Mouse (Mus musculus): Measurements from ENCODE around the gene Fam98b.

The Fam98b gene

GRCm38 (mm10) chr2:117303391-117304350 is 54.1 kb downstream of the Fam98b start:
- no peak for DNase-seq (ENCODE audit: low spot score)

- DNase-seq (ENCODE audit: low spot score) = no peak
Observed at GRCm38 (mm10) chr2:117304941-117305340, 55.4 kb downstream of the Fam98b start.

- DNase-seq (ENCODE audit: low spot score) = no peak
Observed at GRCm38 (mm10) chr2:117307959-117308358, 58.4 kb downstream of the Fam98b start.

GRCm38 (mm10) chr2:117309046-117309445 is 59.5 kb downstream of the Fam98b start:
- no peak for DNase-seq (ENCODE audit: low spot score)

GRCm38 (mm10) chr2:117311349-117311748 is 61.8 kb downstream of the Fam98b start:
- no peak for DNase-seq (ENCODE audit: low spot score)

- no peak for DNase-seq (ENCODE audit: low spot score)
Observed at GRCm38 (mm10) chr2:117312030-117312429, 62.5 kb downstream of the Fam98b start.

GRCm38 (mm10) chr2:117312441-117312895 is 62.9 kb downstream of the Fam98b start:
- peak; percentile 52 for DNase-seq (ENCODE audit: low spot score)

GRCm38 (mm10) chr2:117313586-117314235 is 64.2 kb downstream of the Fam98b start:
- no peak for DNase-seq (ENCODE audit: low spot score)

- no peak for DNase-seq (ENCODE audit: low spot score)
Observed at GRCm38 (mm10) chr2:117318991-117319390, 69.5 kb downstream of the Fam98b start.
